Mouse (Mus musculus) liver, embryonic 15.5 days (tissue): ENCODE measurements at regions not wholly inside any gene's neighbourhood (a gene's known extent, or its start where the extent isn't known, plus 50 kb on each side); places are given as distances from the start of the nearest gene placed in this dataset.
"Not testable (repeated sequence)": the region's sequence is repeated elsewhere in the genome, so short reads cannot be mapped to it uniquely, and the experiment has no call there.

Experiments
- ATAC-seq: fragments of 200-750 bp; cut with Nextera tagmentation; 2 replicates; pipeline ENCODE4 v1.8.0; 2017; ENCODE audit warnings: moderate number of reproducible peaks, mild to moderate bottlenecking, moderate library complexity; ENCODE audit not compliant: insufficient read depth
- H3K27ac ChIP-seq: fragments of 300-500 bp; sonication (generic); replicated peaks from 2 replicates; pipeline ENCODE4 v1.5.1; 2015; ENCODE audit warnings: mild to moderate bottlenecking, inconsistent platforms
- H3K27me3 ChIP-seq: fragments of 300-500 bp; sonication (generic); 2 replicates; pipeline ENCODE4 v1.6.1; 2015; ENCODE audit warnings: mild to moderate bottlenecking, inconsistent platforms
- H3K36me3 ChIP-seq: fragments of 300-500 bp; sonication (generic); replicated peaks from 2 replicates; pipeline ENCODE4 v1.6.1; 2015; ENCODE audit warnings: moderate library complexity, mild to moderate bottlenecking, inconsistent platforms
- H3K4me1 ChIP-seq: fragments of 300-500 bp; sonication (generic); replicated peaks from 2 replicates; pipeline ENCODE4 v1.6.1; 2015; ENCODE audit warnings: inconsistent platforms
- H3K4me2 ChIP-seq: fragments of 300-500 bp; sonication (generic); 2 replicates; pipeline ENCODE4 v1.6.1; 2015; ENCODE audit warnings: moderate library complexity, mild to moderate bottlenecking, inconsistent platforms
- H3K4me3 ChIP-seq: fragments of 300-500 bp; sonication (generic); replicated peaks from 2 replicates; pipeline ENCODE4 v1.5.1; 2015; ENCODE audit warnings: mild to moderate bottlenecking, inconsistent platforms
- H3K9ac ChIP-seq: fragments of 300-500 bp; sonication (generic); 2 replicates; pipeline ENCODE4 v1.6.1; 2015; ENCODE audit warnings: moderate library complexity, mild to moderate bottlenecking, inconsistent platforms
- H3K9me3 ChIP-seq: fragments of 300-500 bp; sonication (generic); replicated peaks from 2 replicates; pipeline ENCODE4 v1.6.1; 2016; ENCODE audit warnings: inconsistent platforms
- WGBS: fragments of 180-500 bp; shearing (Covaris S2); methylation state at CpG from one replicate; pipeline ENCODE4 v1.1.7; 2015; ENCODE audit warnings: mixed read lengths; ENCODE audit not compliant: insufficient replicate concordance; 5-methylcytosine and 5-hydroxymethylcytosine counted together

DNA sequence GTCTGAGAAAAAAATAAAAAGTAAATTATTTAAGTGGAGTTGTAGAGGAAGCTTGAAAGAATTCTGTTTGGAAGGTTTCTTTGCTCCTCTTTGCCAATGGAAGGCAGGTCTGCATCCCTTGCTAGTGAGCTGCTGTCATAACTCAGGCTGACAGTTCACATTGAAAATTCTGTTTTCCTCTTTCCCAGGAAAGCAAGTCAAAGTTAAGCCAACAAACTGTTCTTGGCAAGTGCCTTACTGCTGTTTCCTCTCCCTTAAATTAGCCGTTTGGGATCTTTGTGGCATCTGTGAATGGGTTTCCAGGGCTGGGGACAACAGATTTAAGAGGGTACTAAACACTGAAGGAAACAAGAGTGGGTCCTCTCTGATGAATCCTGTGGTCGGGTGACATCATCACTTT is 261.2 kb downstream of the Pou4f1 start:
- H3K27ac ChIP-seq: no peak overlapping the region
- H3K4me2 ChIP-seq: no peak overlapping the region
- no peaks in the 10 kb centered on the region for H3K9me3 ChIP-seq
- no peak overlapping the region for H3K9ac ChIP-seq
- no peak overlapping the region for H3K4me3 ChIP-seq
- 22% methylated on average over 2 of the region's 2 CpGs for WGBS
- ATAC-seq: no peak
- no peaks in the 10 kb centered on the region for H3K27me3 ChIP-seq
- H3K4me1 ChIP-seq: no peaks in the 10 kb centered on the region
- H3K36me3 ChIP-seq: no peaks in the 10 kb centered on the region

DNA sequence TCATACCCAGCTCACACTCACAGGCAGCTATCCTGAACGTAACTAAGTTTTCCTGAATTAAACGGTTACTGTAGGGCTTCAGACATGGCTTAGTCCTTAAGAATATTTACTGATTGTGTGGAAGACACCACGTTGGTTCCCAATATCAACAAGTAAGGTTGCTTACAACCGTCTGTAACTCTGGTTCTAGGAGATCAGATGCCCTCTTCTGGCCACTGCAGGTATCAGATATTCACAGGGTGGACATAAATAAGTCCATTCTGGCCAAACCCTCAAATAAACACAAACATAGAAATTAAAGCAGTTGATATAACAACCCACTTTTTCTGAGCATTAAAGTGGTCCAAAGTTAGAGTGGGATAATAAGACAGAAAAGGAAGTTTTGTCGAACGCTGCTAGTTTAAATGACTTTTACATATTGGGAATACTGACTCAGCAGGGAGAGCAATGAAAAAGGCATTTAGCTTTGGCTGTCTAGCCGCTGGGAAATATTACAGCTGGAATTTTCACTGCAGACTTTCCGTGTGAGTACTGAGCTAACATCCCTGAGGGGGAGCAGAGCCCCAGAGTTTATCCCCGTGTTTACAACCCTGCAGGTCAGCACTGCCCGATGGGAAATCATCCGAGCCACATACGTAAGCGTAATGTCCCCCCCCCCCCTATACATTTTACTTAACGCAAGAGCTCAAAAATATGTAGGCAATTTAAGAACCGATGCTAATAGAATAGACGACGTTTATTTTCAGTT is 264.4 kb downstream of the Pou4f1 start:
- no peak overlapping the region for H3K9ac ChIP-seq
- no peak overlapping the region for H3K4me2 ChIP-seq
- H3K27me3 ChIP-seq: no peaks in the 10 kb centered on the region
- WGBS: 53% methylated on average over 17 of the region's 17 CpGs
- H3K36me3 ChIP-seq: no peaks in the 10 kb centered on the region
- ATAC-seq: no peak
- no peaks in the 10 kb centered on the region for H3K4me1 ChIP-seq
- no peak overlapping the region for H3K4me3 ChIP-seq
- no peak overlapping the region for H3K27ac ChIP-seq
- H3K9me3 ChIP-seq: no peaks in the 10 kb centered on the region

DNA sequence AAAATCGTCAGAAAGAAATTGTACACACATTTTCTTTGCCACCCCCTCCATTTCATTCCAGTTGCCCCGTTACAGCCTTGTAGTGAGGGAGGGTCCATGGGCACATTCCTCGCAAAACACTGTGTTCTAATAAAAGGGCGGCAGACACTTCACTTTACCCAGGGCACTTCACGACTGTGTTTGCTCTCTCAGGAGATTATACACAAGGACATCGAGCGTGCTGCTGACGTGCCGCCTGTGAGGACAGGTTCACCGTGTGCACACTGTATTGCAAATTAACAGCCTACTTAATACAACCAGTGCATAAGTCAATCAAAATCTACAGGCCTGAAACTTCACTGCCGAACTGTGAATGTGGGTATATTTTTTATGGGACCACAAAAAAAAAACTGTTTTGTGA is 274.6 kb downstream of the Pou4f1 start:
- Histone ChIP-seq H3K27me3 (no peaks in the 10 kb centered on the region), H3K9me3 (no peaks in the 10 kb centered on the region), H3K9ac (no peak overlapping the region), H3K36me3 (no peaks in the 10 kb centered on the region), H3K4me3 (no peak overlapping the region), H3K27ac (no peak overlapping the region), H3K4me1 (no peaks in the 10 kb centered on the region), H3K4me2 (no peak overlapping the region)
- ATAC-seq: no peak
- 67% methylated on average over 11 of the region's 11 CpGs for WGBS

DNA sequence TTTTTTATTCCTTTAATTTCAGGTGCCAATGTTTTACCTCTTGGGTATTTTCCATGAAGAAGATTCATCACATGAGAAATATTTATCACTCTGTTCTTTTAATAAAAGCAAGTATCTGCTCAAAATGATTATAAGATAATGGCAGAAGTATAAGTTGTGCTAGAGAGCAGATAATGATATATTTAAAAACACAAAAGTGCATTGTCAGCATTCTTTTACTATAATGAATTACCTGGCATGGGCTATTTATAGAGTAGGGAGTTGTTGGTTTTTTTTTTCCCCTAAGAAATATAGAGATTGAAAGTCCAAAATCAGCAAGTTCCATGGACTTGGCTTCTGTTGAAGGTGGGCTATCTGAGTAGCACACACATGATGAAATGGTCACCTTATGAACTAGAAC is 292.7 kb downstream of the Pou4f1 start:
- H3K27me3 ChIP-seq: no peaks in the 10 kb centered on the region
- H3K4me1 ChIP-seq: no peaks in the 10 kb centered on the region
- ATAC-seq: no peak
- no peaks in the 10 kb centered on the region for H3K9me3 ChIP-seq
- no peak overlapping the region for H3K27ac ChIP-seq
- H3K9ac ChIP-seq: no peak overlapping the region
- no peak overlapping the region for H3K4me3 ChIP-seq
- H3K36me3 ChIP-seq: no peaks in the 10 kb centered on the region
- H3K4me2 ChIP-seq: no peak overlapping the region

DNA sequence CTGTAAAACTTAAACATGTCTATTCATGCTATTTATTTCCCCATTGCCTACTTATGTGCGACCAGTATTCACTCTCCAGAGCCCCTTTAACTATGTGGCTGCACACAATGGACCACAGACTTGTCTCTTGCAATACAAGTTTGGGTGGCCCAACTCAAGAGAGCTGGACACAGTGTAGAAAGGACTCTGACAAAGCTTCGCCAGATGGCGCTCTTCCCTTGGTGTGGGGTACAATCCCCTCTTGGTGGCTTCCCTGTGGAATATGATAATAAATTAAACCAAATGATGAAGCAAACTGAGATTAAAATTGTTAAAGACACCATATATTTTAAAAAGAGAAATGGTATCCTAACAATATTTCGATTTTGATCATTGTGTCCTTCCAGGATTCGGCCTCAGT is 302.6 kb upstream of the Ednrb start:
- ATAC-seq: no peak
- Histone ChIP-seq H3K4me3 (no peak overlapping the region), H3K9ac (no peak overlapping the region), H3K9me3 (no peaks in the 10 kb centered on the region), H3K4me1 (no peaks in the 10 kb centered on the region), H3K27me3 (no peaks in the 10 kb centered on the region), H3K36me3 (no peaks in the 10 kb centered on the region), H3K27ac (no peak overlapping the region), H3K4me2 (no peak overlapping the region)
- 39% methylated on average over 5 of the region's 5 CpGs for WGBS

DNA sequence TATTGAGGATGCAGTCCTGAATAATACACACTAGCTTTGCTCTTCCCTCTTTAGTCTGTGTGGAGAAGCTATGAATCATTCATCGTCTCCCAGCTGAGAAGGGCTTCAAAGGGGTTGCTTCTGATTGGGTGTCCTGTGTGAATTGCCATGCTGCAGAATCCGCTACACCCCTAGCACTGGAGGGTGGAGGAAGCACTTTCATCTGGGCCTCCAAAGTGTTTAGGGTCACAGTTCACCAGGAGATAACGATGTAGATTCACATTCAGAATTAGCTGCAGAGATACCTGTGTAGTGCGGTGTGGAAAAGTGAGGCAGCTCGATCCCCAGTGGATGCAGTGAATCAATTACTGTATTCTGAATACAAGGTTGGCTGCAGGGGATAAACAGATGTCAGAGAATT is 301.2 kb upstream of the Ednrb start:
- H3K9ac ChIP-seq: no peak overlapping the region
- WGBS: 42% methylated on average over 5 of the region's 5 CpGs
- no peak for ATAC-seq
- no peak overlapping the region for H3K4me3 ChIP-seq
- H3K9me3 ChIP-seq: no peaks in the 10 kb centered on the region
- H3K4me2 ChIP-seq: no peak overlapping the region
- no peaks in the 10 kb centered on the region for H3K36me3 ChIP-seq
- H3K4me1 ChIP-seq: no peaks in the 10 kb centered on the region
- H3K27ac ChIP-seq: no peak overlapping the region
- no peaks in the 10 kb centered on the region for H3K27me3 ChIP-seq

DNA sequence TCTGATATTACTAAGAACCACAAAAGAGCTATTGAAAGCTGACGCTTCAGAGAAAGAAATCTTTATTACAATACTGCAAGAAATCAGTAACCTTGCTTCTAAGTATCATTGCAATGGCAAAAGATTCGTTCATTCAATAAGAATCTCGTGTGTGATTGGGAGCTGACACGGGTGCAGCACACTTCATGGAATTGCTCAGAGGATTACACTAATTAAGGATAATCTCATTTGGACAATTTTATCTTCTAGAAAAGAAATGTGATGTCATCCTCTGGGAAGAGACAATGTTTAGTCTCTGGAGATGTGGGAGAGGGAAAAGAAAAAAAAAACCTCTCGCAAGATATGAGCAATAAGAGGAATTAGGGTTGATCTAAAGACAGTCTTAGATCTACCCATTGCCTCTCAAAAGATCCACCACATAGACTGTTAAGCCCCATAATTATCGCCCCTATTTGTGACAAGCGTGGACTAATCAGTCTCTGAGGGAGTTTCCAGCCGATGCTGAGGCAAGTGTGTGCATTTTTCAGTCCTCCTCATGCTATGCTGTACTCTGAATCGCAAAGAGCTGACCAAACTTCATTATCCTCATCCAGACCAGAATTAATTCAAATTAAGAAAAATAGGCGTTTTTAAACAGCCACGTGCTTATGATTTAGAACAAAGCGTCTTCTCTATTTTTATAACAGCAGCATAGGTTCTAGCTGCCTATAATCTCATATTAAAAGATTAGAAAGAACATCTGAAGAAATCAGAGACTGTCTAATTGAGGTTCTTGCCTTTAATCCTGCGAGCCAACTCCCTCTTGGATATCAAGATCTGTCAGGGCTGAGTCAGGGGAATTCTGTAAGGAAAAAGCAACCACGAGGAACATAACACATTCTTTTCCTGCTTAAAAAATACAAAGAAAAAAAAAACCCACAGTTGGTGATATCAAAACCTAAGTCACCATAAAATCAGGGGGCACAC is 271.1 kb upstream of the Ednrb start:
- ATAC-seq: no peak
- H3K4me2 ChIP-seq: no peak overlapping the region
- no peak overlapping the region for H3K9ac ChIP-seq
- no peak overlapping the region for H3K4me3 ChIP-seq
- H3K4me1 ChIP-seq: no peaks in the 10 kb centered on the region
- no peak overlapping the region for H3K27ac ChIP-seq
- 65% methylated on average over 14 of the region's 14 CpGs for WGBS
- H3K27me3 ChIP-seq: no peaks in the 10 kb centered on the region
- no peaks in the 10 kb centered on the region for H3K36me3 ChIP-seq
- H3K9me3 ChIP-seq: no peaks in the 10 kb centered on the region

DNA sequence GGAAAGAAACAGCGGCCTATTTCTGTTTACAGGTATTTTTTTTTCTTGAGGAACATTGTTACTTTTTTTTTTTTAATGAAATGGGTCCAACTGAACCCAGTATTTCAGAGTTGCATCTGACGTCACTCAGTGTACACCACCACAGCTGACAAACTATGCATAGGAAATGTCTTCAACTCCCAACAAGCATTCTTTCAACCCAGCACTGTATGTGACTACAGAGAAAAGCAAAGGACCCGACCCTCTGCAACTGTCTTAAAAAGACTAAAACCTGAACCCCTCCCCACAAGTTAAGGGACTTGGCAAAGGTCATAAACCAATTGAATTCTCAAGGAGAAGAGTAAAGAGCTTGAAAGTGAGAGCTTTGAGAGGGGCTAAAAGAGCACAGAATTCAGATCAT is 270.0 kb upstream of the Ednrb start:
- ATAC-seq: no peak
- Histone ChIP-seq H3K9ac (no peak overlapping the region), H3K4me3 (no peak overlapping the region), H3K4me1 (no peaks in the 10 kb centered on the region), H3K4me2 (no peak overlapping the region), H3K27me3 (no peaks in the 10 kb centered on the region), H3K27ac (no peak overlapping the region), H3K36me3 (no peaks in the 10 kb centered on the region), H3K9me3 (no peaks in the 10 kb centered on the region)
- 51% methylated on average over 3 of the region's 3 CpGs for WGBS

DNA sequence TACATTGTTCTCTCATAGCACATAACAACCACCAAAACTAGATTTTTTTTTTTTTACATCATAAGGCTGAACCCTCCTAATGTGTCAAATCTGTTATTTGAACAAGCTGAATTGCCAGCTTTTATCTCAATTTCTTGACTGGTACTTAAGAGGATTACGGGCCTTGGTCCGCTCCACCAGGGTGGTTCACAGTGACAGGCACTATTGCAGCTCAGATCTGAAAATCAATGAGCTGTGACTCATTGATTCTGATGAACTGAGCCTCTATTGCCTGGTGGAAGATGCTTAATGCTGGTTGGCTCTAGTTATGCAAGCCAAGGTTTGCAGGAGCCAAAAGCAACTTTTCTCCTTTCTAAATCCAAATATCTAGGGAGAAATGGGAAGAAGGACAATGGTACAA is 269.2 kb upstream of the Ednrb start:
- H3K4me3 ChIP-seq: no peak overlapping the region
- H3K4me1 ChIP-seq: no peaks in the 10 kb centered on the region
- 58% methylated on average over 2 of the region's 2 CpGs for WGBS
- H3K9ac ChIP-seq: no peak overlapping the region
- no peak overlapping the region for H3K4me2 ChIP-seq
- ATAC-seq: no peak
- no peak overlapping the region for H3K27ac ChIP-seq
- H3K9me3 ChIP-seq: no peaks in the 10 kb centered on the region
- no peaks in the 10 kb centered on the region for H3K27me3 ChIP-seq
- no peaks in the 10 kb centered on the region for H3K36me3 ChIP-seq

DNA sequence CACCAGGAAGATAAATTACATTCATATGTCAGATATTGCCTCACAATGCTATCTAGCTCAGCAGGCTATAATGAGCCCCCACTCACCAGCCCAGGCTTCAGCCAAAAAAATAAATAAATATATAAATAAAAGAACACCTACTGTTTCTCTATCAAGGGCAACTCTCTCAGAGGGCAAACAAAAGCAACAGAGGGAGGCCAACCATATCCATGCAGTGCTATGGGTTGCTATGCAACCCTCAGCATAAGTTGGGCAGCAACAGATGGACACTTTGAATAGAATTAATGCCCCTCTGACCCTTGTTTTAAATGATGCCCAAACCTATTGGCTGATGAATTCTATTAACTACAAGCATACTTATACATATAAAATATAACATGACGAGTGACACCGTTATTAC is 242.2 kb upstream of the Ednrb start:
- H3K9ac ChIP-seq: no peak overlapping the region
- H3K36me3 ChIP-seq: no peaks in the 10 kb centered on the region
- no peaks in the 10 kb centered on the region for H3K9me3 ChIP-seq
- H3K27ac ChIP-seq: no peak overlapping the region
- no peak overlapping the region for H3K4me2 ChIP-seq
- 81% methylated on average over 2 of the region's 2 CpGs for WGBS
- no peak for ATAC-seq
- H3K4me1 ChIP-seq: no peaks in the 10 kb centered on the region
- H3K4me3 ChIP-seq: no peak overlapping the region
- H3K27me3 ChIP-seq: no peaks in the 10 kb centered on the region

DNA sequence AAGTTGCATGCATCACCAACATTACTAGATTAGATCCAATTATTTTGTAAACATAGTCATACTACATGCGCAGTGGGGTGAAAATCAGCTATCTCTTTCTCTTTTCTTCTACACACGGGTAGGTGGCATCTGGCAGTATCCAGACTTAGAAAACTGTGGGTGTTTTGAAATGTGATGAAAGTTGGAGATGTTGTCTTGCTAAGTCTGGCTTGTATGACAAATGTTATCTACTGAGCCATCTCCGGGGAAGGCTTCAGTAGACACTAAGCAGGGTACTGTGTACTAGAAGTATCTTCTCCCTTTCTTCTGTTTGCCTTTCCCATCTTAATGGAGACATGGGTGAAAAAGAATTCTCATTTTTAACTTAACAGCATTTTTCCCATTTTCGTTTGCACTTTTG is 220.0 kb upstream of the Ednrb start:
- 53% methylated on average over 1 of the region's 4 CpGs for WGBS
- not testable (repeated sequence) for ATAC-seq

More for the DNA sequence above, 220.0 kb upstream of the Ednrb start:
- H3K9me3 ChIP-seq, H3K4me3 ChIP-seq, H3K36me3 ChIP-seq, H3K4me1 ChIP-seq, H3K9ac ChIP-seq, H3K4me2 ChIP-seq, H3K27ac ChIP-seq, H3K27me3 ChIP-seq: not testable (repeated sequence)
